Mouse (Mus musculus): ENCODE results near the gene AI413582. TPM values are rescaled to one million over a fixed set of nuclear protein-coding genes. Genes with fewer than 3 reads are reported as not detected.

The AI413582 gene
- total and polyA plus RNA-seq, 2 experiments from 2014 or later: 50.2 to 92.7 TPM

DNA sequence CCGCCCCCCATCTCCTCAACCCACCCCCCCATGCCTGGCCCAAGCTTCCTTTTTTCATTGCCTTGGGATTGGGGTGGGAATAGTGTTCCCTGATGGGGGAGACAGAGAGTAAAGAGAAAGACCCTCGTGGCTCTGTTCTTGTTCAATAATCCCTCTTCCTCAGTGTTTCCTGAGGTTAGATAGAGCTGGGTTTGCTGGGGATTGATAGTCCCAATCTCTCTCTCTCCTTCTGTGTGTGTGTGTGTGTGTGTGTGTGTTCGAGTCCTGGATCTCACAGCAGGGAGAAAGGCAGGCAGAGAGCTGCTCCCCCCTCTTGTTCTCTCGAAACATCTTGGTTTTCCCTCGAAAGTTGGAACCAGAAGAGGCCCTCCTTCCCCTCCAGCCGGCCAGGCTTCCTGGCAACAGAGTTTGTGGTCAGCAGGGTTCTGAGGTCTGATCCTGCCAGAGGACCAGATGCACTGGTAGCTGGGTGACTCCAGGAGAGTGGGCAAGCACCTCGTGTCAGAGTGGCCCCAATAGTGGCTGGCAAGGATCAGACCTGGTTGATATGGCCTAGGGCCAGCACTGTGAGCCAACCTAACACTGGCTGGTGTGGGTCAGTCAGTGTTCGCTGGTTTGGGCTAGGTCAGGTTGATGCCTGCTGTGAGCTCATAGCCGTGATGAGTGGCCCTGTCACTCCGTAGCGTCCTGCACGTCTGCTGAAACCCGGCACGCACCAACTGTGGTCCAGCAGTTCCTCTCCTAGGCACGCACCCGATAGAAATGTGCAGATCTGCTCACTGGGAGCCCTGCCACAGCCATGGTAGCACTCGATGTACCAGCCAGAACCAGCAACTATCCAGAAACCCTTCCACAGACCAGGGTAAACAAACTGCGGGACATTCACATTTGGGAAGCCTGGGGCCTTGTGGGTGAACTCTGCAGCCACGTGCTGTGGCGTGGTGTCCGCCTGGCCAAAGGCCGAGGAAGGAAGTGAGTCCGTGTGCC, 13.0 kb downstream of the AI413582 start:
- TF ChIP-seq CTCF (IDR thresholded peaks at IDR 0.05; ENCODE audit: low read depth): no peak
- H3K4me3 ChIP-seq (ENCODE audit: low read length): no peak overlapping the region
- no peak for ATAC-seq
- H3K9me3 ChIP-seq (ENCODE audit: low read length): no peaks in the 10 kb centered on the region
- H3K36me3 ChIP-seq (ENCODE audit: insufficient read depth, low read length): no peaks in the 10 kb centered on the region
- H3K4me1 ChIP-seq (ENCODE audit: insufficient read depth, low read length): peaks cover 9% of the 10 kb centered on the region; the same call in 1 of the 2 replicates
- no peak overlapping the region for H3K9ac ChIP-seq (replicated peaks; ENCODE audit: low read length)
- no peaks in the 10 kb centered on the region for H3K27me3 ChIP-seq (ENCODE audit: insufficient read depth, low read length)
- no peak overlapping the region for H3K4me2 ChIP-seq (ENCODE audit: low read depth, low read length)
- no peak for DNase-seq (ENCODE audit: low spot score)
- H3K27ac ChIP-seq: no peak overlapping the region
- WGBS: 62% methylated on average over 23 of the region's 23 CpGs

DNA sequence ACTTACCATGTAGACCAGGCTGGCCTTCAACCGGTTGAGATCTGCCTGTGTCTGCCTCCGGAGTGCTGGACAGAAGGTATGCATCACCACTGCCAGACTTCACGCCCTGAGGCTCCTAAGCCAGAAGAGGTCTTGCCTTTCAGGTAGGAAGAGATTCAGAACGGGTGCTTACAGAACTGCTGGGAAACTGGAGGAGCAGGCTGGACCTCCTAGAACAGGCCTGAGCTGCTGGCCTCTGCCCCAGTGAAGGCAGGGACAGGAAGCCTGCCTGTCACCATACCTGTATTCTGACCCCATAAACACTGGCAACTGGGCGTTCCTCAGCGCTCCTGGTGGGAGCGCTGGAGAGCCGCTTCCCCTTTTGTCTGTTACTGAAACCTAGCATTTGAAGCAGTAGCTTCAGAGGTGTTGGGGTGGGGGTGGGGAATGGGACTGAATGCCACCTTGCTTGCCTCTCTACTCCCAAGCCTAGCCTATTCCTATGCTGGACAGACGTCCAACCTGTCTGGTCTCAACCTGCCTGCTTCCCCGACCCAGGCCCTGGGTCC, 14.1 kb downstream of the AI413582 start:
- DNase-seq (ENCODE audit: low spot score) (no peak), ATAC-seq (no peak)
- H3K27ac ChIP-seq: no peak overlapping the region
- H3K4me1 ChIP-seq (ENCODE audit: insufficient read depth, low read length): peaks cover 9% of the 10 kb centered on the region; the same call in 1 of the 2 replicates
- no peak for TF ChIP-seq CTCF (IDR thresholded peaks at IDR 0.05; ENCODE audit: low read depth)
- WGBS: 71% methylated on average over 10 of the region's 10 CpGs
- H3K4me3 ChIP-seq (ENCODE audit: low read length): no peak overlapping the region
- no peaks in the 10 kb centered on the region for H3K9me3 ChIP-seq (ENCODE audit: low read length)
- no peaks in the 10 kb centered on the region for H3K36me3 ChIP-seq (ENCODE audit: insufficient read depth, low read length)
- H3K9ac ChIP-seq (replicated peaks; ENCODE audit: low read length): no peak overlapping the region
- no peak overlapping the region for H3K4me2 ChIP-seq (ENCODE audit: low read depth, low read length)
- H3K27me3 ChIP-seq (ENCODE audit: insufficient read depth, low read length): no peaks in the 10 kb centered on the region

DNA sequence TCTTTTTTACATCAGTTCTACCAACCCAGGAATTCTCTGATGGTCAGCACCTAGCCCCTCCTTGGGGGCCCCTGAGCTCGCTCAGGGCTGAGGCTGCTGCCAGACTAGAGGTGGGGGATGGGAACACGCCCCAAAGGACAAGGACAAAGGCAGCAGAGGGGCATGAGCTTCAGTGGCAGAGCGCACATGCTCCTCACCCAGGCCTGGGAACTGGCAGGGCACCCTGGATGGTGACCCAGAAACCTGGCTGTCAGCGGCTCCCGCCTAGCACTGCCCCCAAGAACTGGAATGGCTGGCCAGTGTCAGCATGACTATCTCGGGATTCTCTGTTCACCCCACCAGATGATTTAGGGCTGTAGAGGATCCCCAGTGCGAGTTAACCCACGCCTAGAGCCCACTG, 16.3 kb downstream of the AI413582 start:
- no peaks in the 10 kb centered on the region for H3K27me3 ChIP-seq (ENCODE audit: insufficient read depth, low read length)
- no peak overlapping the region for H3K4me2 ChIP-seq (ENCODE audit: low read depth, low read length)
- H3K4me3 ChIP-seq (ENCODE audit: low read length): no peak overlapping the region
- no peak overlapping the region for H3K9ac ChIP-seq (replicated peaks; ENCODE audit: low read length)
- DNase-seq (ENCODE audit: low spot score): no peak
- 0 out of 2 replicates have a peak, but pooled peaks cover 9% of the 10 kb centered on the region for H3K4me1 ChIP-seq (ENCODE audit: insufficient read depth, low read length)
- H3K9me3 ChIP-seq (ENCODE audit: low read length): no peaks in the 10 kb centered on the region
- H3K27ac ChIP-seq: no peak overlapping the region
- WGBS: 47% methylated on average over 8 of the region's 8 CpGs
- H3K36me3 ChIP-seq (ENCODE audit: insufficient read depth, low read length): no peaks in the 10 kb centered on the region
- peak; percentile 72; the same call in 1 of the 2 replicates for ATAC-seq
- no peak for TF ChIP-seq CTCF (IDR thresholded peaks at IDR 0.05; ENCODE audit: low read depth)

DNA sequence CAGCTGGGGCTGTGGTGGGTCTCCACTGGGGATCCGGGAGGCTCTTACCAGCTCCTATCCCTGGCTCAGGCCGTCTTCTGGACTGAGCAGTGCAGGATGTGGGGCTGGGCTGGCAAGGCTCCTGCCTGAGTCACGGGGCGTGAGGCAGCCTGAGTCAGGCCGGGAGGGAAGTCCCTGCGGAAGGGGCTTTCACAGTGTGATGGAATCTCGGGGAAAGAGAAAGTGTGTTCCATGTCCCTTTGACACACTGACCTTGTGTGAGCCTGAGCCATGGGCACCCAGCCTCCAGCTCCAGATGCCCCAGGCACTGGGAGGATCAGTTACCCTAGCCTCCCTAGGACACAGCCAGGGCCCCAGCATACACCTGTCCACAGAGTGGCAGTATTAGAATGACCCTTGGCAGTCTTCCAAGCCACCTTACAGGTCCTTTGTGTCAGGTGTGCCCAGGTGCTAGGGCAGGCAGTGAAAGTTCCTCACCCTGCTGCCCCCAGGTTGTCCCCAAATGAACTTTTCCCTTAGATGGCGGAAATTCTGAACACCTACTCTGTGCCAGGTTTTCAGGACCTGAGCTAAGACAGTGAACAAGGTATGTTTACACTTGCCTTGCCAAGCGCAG, 18.2 kb downstream of the AI413582 start:
- no peak overlapping the region for H3K27ac ChIP-seq
- no peak overlapping the region for H3K4me2 ChIP-seq (ENCODE audit: low read depth, low read length)
- DNase-seq (ENCODE audit: low spot score) (no peak), ATAC-seq (no peak)
- no peaks in the 10 kb centered on the region for H3K36me3 ChIP-seq (ENCODE audit: insufficient read depth, low read length)
- 71% methylated on average over 9 of the region's 9 CpGs for WGBS
- H3K27me3 ChIP-seq (ENCODE audit: insufficient read depth, low read length): no peaks in the 10 kb centered on the region
- H3K4me3 ChIP-seq (ENCODE audit: low read length): no peak overlapping the region
- H3K9me3 ChIP-seq (ENCODE audit: low read length): no peaks in the 10 kb centered on the region
- H3K4me1 ChIP-seq (ENCODE audit: insufficient read depth, low read length): 0 out of 2 replicates have a peak, but pooled peaks cover 9% of the 10 kb centered on the region
- no peak for TF ChIP-seq CTCF (IDR thresholded peaks at IDR 0.05; ENCODE audit: low read depth)
- H3K9ac ChIP-seq (replicated peaks; ENCODE audit: low read length): no peak overlapping the region

DNA sequence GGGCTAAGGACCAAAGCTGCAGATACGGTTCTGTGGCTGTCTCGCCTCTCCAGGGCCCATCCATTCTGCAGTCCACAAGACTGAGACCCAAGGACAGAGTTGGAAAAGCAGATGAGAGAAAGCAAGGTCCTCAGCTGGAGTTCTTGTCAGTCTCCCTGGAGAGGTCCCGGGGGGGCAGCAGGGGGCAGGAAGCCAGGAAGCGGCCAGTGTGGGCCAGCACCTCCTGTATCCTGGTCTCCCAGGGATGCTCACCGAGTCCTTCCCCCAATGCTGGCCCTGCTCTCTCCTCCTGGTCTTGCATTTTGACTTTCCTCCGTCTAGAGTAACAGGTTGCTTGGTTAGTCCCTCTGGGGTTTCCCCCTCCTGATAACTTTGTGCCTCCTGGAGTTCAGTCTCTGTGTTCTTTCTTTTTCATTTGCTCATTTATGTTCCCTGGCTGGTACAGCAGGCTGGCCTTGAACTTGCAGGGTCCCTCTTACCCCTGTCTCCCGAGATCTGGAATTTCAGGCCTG, 18.9 kb downstream of the AI413582 start:
- 63% methylated on average over 7 of the region's 7 CpGs for WGBS
- no peak for TF ChIP-seq CTCF (IDR thresholded peaks at IDR 0.05; ENCODE audit: low read depth)
- H3K9ac ChIP-seq (replicated peaks; ENCODE audit: low read length): no peak overlapping the region

DNA sequence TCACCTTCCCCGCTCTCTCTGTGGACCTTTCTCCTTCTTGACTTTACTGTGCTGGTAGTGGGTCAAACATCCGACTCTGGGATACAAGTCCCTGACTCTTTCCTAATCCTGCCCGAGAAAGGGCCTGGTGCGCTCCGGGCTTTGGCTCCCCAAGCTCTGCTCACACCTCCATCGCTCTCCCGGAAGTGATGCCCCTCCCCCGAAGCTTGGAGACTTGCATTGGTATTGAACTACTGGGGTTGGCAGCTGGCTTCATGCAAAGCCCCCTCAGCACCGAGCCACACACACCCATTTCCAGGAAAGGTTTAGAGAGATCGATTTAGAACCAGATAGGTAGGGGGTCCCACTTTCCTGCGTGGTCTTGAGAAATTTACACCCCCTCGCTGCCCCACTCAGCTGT, 19.6 kb downstream of the AI413582 start:
- no peak for TF ChIP-seq CTCF (IDR thresholded peaks at IDR 0.05; ENCODE audit: low read depth)
- no peaks in the 10 kb centered on the region for H3K9me3 ChIP-seq (ENCODE audit: low read length)
- DNase-seq (ENCODE audit: low spot score) (no peak), ATAC-seq (no peak)
- no peak overlapping the region for H3K4me2 ChIP-seq (ENCODE audit: low read depth, low read length)
- no peak overlapping the region for H3K9ac ChIP-seq (replicated peaks; ENCODE audit: low read length)
- H3K4me1 ChIP-seq (ENCODE audit: insufficient read depth, low read length): 0 out of 2 replicates have a peak, but pooled peaks cover 9% of the 10 kb centered on the region
- H3K27ac ChIP-seq: no peak overlapping the region
- WGBS: 55% methylated on average over 12 of the region's 12 CpGs
- no peak overlapping the region for H3K4me3 ChIP-seq (ENCODE audit: low read length)
- H3K27me3 ChIP-seq (ENCODE audit: insufficient read depth, low read length): no peaks in the 10 kb centered on the region
- H3K36me3 ChIP-seq (ENCODE audit: insufficient read depth, low read length): no peaks in the 10 kb centered on the region

More for the DNA sequence above, 18.9 kb downstream of the AI413582 start:
- H3K4me2 ChIP-seq (ENCODE audit: low read depth, low read length): no peak overlapping the region
- H3K9me3 ChIP-seq (ENCODE audit: low read length): no peaks in the 10 kb centered on the region
- H3K4me1 ChIP-seq (ENCODE audit: insufficient read depth, low read length): 0 out of 2 replicates have a peak, but pooled peaks cover 9% of the 10 kb centered on the region
- DNase-seq (ENCODE audit: low spot score) (no peak), ATAC-seq (no peak)
- no peak overlapping the region for H3K27ac ChIP-seq
- H3K27me3 ChIP-seq (ENCODE audit: insufficient read depth, low read length): no peaks in the 10 kb centered on the region
- H3K36me3 ChIP-seq (ENCODE audit: insufficient read depth, low read length): no peaks in the 10 kb centered on the region
- no peak overlapping the region for H3K4me3 ChIP-seq (ENCODE audit: low read length)

Measured in hindbrain, postnatal 0 days (tissue).